Mouse (Mus musculus): ENCODE measurements around the gene L3mbtl4.
"Not testable (repeated sequence)": the region's sequence is repeated elsewhere in the genome, so short reads cannot be mapped to it uniquely, and the experiment has no call there.

L3mbtl4 gene

GRCm38 (mm10) chr17:68388481-68388880 lies 114.9 kb downstream of the L3mbtl4 start:
- no peak for DNase-seq (ENCODE audit: low spot score in 2 of 2)

- no peak for DNase-seq (ENCODE audit: low spot score in 2 of 2)
These were observed 132.4 kb downstream of the L3mbtl4 start for GRCm38 (mm10) chr17:68405993-68406392.

GRCm38 (mm10) chr17:68407121-68407520 lies 133.5 kb downstream of the L3mbtl4 start:
- not testable (repeated sequence) for DNase-seq (ENCODE audit: low spot score in 2 of 2)

GRCm38 (mm10) chr17:68422663-68423498 lies 149.3 kb downstream of the L3mbtl4 start:
- no peak for DNase-seq (ENCODE audit: low spot score in 2 of 2)

GRCm38 (mm10) chr17:68433576-68433975 lies 160.0 kb downstream of the L3mbtl4 start:
- no peak for DNase-seq (ENCODE audit: low spot score in 2 of 2)

GRCm38 (mm10) chr17:68450921-68451320 lies 177.3 kb downstream of the L3mbtl4 start:
- DNase-seq (ENCODE audit: low spot score in 2 of 2): no peak

- DNase-seq (ENCODE audit: low spot score in 2 of 2): no peak
These were observed 187.9 kb downstream of the L3mbtl4 start for GRCm38 (mm10) chr17:68461471-68461870.

- DNase-seq (ENCODE audit: low spot score in 2 of 2): no peak
These were observed 193.7 kb downstream of the L3mbtl4 start for GRCm38 (mm10) chr17:68467311-68467710.

GRCm38 (mm10) chr17:68490065-68490691 lies 216.6 kb downstream of the L3mbtl4 start:
- no peak for DNase-seq (ENCODE audit: low spot score in 2 of 2)

GRCm38 (mm10) chr17:68492231-68492630 lies 218.6 kb downstream of the L3mbtl4 start:
- no peak for DNase-seq (ENCODE audit: low spot score in 2 of 2)

GRCm38 (mm10) chr17:68502998-68503397 lies 229.4 kb downstream of the L3mbtl4 start:
- not testable (repeated sequence) for DNase-seq (ENCODE audit: low spot score in 2 of 2)

GRCm38 (mm10) chr17:68559698-68560097 lies 286.1 kb downstream of the L3mbtl4 start:
- DNase-seq (ENCODE audit: low spot score in 2 of 2): no peak

GRCm38 (mm10) chr17:68560264-68560663 lies 286.7 kb downstream of the L3mbtl4 start:
- DNase-seq (ENCODE audit: low spot score in 2 of 2): no peak

GRCm38 (mm10) chr17:68571806-68572205 lies 298.2 kb downstream of the L3mbtl4 start:
- no peak for DNase-seq (ENCODE audit: low spot score in 2 of 2)

GRCm38 (mm10) chr17:68585195-68585594 lies 311.6 kb downstream of the L3mbtl4 start:
- no peak for DNase-seq (ENCODE audit: low spot score in 2 of 2)

GRCm38 (mm10) chr17:68591619-68592018 lies 318.0 kb downstream of the L3mbtl4 start:
- DNase-seq (ENCODE audit: low spot score in 2 of 2): no peak

- no peak for DNase-seq (ENCODE audit: low spot score in 2 of 2)
These were observed 329.1 kb downstream of the L3mbtl4 start for GRCm38 (mm10) chr17:68602744-68603143.

GRCm38 (mm10) chr17:68607691-68608090 lies 334.1 kb downstream of the L3mbtl4 start:
- DNase-seq (ENCODE audit: low spot score in 2 of 2): no peak

GRCm38 (mm10) chr17:68611247-68611646 lies 337.6 kb downstream of the L3mbtl4 start:
- DNase-seq (ENCODE audit: low spot score in 2 of 2): no peak

GRCm38 (mm10) chr17:68625281-68625680 lies 351.7 kb downstream of the L3mbtl4 start:
- DNase-seq (ENCODE audit: low spot score in 2 of 2): no peak

GRCm38 (mm10) chr17:68629631-68630426 lies 356.2 kb downstream of the L3mbtl4 start:
- no peak for DNase-seq (ENCODE audit: low spot score in 2 of 2)

- no peak for DNase-seq (ENCODE audit: low spot score in 2 of 2)
These were observed 357.8 kb downstream of the L3mbtl4 start for GRCm38 (mm10) chr17:68631396-68631795.

Measured in spleen, postnatal 4 days (tissue).